Mouse (Mus musculus) gastrocnemius, adult 2 months (tissue): ENCODE measurements around the gene Gcsam. TPM values are rescaled to one million over a fixed set of nuclear protein-coding genes. Genes with fewer than 3 reads are reported as not detected.

ENCODE experiments used
- DNase-seq: peaks from one replicate; pipeline ENCODE4 v3.0.0; 2022
- H3K27ac ChIP-seq: fragments of 200-600 bp; 2 replicates; pipeline ENCODE4 v1.8.1; 2022; ENCODE audit warnings: mild to moderate bottlenecking
- H3K4me3 ChIP-seq: fragments of 200-600 bp; 2 replicates; pipeline ENCODE4 v1.8.1; 2022; ENCODE audit warnings: mild to moderate bottlenecking, moderate library complexity
- CTCF ChIP-seq: fragments of 200-600 bp; IDR thresholded peaks from 2 replicates; pipeline ENCODE4 v1.8.1; 2022; ENCODE audit warnings: antibody characterized with exemption, mild to moderate bottlenecking, moderate library complexity
- intact Hi-C: fragments of 180-260 bp; cut with DNase I; formaldehyde crosslinking; loops from one replicate; pipeline ENCODE4 v1.15.1; 2025
- long read RNA-seq, 2 experiments: library from polyadenylated mRNA; stranded (forward); transcript quantifications; one replicate each; pipeline ENCODE4 v2.0.0; 2021
- total RNA-seq, 2 experiments: library from RNA; stranded (reverse); gene quantifications; 2 replicates each; pipeline ENCODE4 v1.2.3; 2021

Gcsam gene
- total RNA-seq = not detected
- long read RNA-seq, experiment 1, partial matches to known transcripts = 0 of 1 reads
- long read RNA-seq, experiment 1, other reads (novel, unspliced or antisense) = 0 of 1 reads
- long read RNA-seq, experiment 2 = 0 reads

DNA sequence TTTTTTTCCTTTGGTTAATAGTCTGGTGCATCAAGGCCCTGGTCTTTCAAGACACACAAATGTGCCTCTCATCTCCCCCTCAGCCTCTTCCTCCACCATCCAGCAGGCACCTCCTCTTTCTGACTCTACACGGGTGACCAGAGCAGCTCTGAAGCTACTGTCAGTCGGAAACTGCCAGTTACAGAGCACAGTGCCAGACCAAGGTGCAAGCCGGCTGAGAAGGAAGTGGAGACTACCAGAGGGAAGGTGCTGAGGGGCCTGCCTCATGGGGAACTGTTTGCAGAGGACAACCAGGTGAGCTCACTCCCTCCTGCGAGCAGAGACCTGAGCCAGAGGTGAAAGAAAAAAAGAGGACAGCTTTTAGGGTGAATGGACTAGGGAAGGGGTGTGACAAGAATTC, at the start of gene Gcsam:
Gene Gcsam (plus strand): TSS at position 114 of the 400 bp plus-strand sequence.
- Histone ChIP-seq H3K4me3 (no peak within 1 kb of the TSS), H3K27ac (peak within 1 kb of the TSS; percentile 59; the same call in 1 of the 2 replicates)
- intact Hi-C loops = no loop called here
- no peak for DNase-seq
- no peak for TF ChIP-seq CTCF

DNA sequence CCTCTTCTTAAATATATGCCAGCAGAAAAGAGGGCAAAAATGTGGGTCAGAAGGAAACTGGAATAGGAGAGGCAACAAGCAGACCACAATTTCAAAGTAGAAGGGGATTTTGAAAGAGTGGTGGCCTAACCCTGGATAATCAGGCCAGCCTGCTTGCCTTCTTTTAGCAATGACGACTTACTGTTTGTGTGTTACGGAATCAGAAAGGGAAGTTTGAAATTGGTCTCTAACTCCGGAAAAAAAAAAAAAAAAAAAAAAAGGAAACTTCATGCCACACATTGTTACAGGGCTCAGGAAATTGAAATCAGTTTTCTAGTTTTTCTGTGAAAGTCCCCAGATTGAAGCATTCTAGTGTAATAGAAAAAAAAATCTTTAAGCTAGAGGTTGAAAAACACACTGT, 48.4 kb upstream of the Gcsam start:
- TF ChIP-seq CTCF = no peak
- Histone ChIP-seq H3K4me3 (no peak overlapping the region), H3K27ac (no peak overlapping the region)
- DNase-seq = no peak
- intact Hi-C loops = no loop called here

DNA sequence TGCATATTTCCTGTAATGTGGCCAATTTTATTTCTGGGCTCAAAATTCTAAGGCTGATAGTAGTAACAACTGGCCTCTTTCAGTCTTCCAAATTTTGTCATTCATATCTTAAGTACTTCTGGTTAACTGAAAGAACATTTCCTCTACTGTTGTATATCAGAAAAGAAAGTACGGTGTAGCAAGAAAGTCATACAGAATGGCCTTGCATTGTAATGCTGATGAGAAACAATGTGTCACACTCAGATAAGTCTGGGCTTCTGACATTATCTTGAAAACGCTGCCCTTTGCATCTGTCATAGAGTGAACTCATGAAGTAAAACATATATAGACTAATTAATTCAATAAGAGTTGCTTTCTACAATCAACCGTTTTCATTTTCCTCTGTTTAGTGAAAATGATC, 37.9 kb upstream of the Gcsam start:
- Histone ChIP-seq H3K27ac (no peak overlapping the region), H3K4me3 (no peak overlapping the region)
- no peak for DNase-seq
- TF ChIP-seq CTCF = no peak
- intact Hi-C loops = no loop called here

DNA sequence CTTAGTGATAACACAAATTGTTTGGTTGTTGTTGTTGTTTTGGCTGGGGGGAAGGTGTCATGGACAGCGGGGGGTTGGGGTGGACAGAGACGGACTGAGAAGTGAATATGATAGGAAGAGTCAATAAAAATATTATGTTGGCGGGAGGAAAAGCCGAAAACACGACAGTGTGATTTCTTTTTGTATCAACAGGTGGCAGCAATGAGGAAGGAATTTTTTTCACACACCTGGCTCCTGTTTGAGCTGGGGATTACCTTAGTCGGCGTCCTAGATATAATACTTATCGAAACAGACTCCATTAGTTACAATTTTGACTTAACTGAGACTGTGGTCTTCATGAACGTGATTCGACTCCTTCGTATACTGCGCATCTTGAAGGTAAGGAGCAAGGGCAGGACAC, 30.3 kb upstream of the Gcsam start:
- intact Hi-C loops = no loop called here
- H3K4me3 ChIP-seq = no peak overlapping the region
- TF ChIP-seq CTCF = no peak
- DNase-seq = no peak
- H3K27ac ChIP-seq = no peak overlapping the region

DNA sequence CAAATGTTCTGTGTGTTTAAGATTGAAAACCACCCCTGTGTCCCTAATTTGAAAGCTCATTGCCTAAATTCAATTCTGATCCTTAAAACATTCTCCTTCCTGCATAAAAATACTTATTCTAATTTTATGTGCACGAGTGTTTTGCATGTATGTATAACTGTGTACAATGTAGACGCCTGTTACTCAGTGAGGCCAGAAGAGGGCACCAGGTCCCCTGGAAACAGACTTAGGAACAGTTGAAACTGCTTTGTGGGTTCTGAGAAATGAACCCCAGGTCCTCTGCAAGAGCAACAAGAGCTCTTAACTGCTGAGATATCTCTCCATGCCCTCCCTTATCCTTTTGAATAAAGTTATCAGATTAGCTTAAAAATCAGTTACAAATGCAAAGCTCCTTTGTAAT, 27.7 kb upstream of the Gcsam start:
- intact Hi-C loops = no loop called here
- DNase-seq = peak; percentile 23
- no peak overlapping the region for H3K27ac ChIP-seq
- H3K4me3 ChIP-seq = no peak overlapping the region
- peak; percentile 59 for TF ChIP-seq CTCF

DNA sequence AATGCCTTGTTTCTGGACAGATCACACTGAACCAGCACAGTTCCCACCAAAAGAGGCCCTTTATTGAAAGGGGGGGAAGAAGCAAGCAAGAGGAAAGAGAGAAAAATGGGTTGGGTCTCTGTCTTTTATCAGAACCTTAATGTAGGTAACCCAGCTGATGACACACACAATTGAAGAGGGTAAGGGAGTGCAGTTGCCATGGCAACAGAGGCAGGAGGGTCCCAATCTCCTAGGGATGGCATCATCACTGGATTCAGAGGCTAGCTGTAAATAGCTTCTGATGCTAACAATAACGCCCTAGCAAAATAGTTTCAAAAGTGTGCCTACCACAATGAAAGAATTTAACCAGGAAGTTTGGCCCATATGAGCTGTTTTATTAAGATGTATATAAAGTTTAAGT, 16.5 kb upstream of the Gcsam start:
- DNase-seq = no peak
- Histone ChIP-seq H3K4me3 (no peak overlapping the region), H3K27ac (no peak overlapping the region)
- intact Hi-C loops = no loop called here
- TF ChIP-seq CTCF = no peak

DNA sequence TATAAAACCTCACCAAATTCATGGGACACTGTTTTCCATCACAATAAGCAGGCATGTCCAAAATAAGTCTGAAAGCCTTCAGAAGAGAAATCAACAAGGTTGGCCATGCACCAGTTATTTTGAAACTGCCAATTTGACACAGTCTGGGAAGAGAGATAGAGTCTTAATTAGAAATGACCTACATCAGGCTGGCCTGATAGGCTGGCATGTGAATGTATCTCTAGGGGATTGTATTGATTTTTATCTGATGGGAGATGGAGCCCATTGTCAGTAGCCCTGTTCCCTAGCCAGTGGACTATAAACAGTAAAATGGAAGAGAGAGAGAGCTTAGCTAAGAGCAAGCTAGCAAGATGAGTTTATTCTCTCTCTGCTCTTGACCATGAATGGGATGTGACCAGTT, 14.7 kb upstream of the Gcsam start:
- no peak for DNase-seq
- Histone ChIP-seq H3K4me3 (no peak overlapping the region), H3K27ac (no peak overlapping the region)
- TF ChIP-seq CTCF = no peak
- intact Hi-C loops = no loop called here

DNA sequence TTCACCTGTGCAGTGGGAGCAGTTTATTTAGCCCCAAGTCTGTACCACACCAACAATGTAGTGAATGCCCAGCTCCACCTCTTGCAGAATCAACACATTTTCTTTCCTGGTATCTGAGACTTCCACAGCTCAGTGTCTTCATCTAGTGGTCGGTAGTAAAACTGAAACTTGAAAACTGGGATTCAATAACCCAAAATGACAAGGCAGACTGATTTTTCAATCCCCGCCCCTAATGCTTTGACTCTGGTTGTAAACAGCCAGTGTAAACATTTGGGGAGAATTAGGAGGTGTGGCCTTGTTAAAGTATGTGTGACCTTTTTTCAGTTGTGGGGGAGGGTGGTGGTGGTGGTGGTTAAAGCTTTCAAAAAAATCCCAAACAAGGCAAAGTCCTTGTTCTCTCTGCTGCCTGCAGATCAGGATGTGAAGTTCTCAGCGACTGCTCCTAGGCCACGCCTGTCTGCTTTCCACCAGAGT, 1.7 kb upstream of the Gcsam start:
- intact Hi-C loops = no loop called here
- H3K27ac ChIP-seq = peak overlapping the region; percentile 59; the same call in 1 of the 2 replicates
- H3K4me3 ChIP-seq = no peak overlapping the region
- peak; percentile 67 for TF ChIP-seq CTCF
- DNase-seq = no peak

DNA sequence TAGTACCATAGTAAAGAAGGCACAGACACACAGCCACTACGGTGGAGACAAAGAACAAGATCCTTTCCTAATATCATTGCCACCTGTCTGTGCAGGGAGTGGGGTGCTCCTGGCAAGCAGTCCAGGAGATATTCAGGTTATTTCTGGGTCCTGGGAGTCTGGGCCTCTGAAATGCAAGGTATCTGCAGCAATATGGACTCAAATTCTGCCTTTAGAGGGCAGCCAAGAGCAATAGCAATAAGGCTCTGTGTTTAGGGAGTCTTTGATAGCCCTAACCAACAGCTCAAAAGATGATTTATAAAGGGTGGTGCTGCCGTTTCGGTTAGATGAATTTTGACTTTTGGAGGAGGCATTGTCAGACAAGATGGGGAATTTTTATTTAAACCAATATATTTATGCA, 880 bp upstream of the Gcsam start:
- intact Hi-C loops = no loop called here
- no peak for DNase-seq
- peak; percentile 61 for TF ChIP-seq CTCF
- peak overlapping the region; percentile 59; the same call in 1 of the 2 replicates for H3K27ac ChIP-seq
- no peak overlapping the region for H3K4me3 ChIP-seq

DNA sequence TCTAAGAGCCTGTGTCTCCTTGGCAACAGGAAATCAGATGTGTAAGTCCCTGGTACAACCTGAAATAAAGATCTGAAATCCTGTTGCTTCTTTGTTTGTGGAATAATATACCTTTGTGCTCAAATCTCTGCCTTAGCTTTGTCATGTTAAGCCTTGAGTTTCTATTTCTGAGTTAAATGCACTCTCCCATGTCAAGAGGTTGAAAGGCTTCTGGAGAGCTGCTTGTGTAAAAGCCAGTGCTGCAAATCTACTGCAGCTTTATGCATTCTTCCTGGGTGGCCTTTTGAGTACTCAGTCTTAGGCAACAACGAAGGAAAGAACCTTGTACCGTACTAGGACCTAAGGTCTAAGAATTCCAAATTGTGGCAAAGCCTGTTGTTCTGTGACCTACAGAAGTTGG, 3.1 kb downstream of the Gcsam start:
- H3K4me3 ChIP-seq = no peak overlapping the region
- intact Hi-C loops = no loop called here
- no peak for DNase-seq
- TF ChIP-seq CTCF = no peak
- no peak overlapping the region for H3K27ac ChIP-seq

DNA sequence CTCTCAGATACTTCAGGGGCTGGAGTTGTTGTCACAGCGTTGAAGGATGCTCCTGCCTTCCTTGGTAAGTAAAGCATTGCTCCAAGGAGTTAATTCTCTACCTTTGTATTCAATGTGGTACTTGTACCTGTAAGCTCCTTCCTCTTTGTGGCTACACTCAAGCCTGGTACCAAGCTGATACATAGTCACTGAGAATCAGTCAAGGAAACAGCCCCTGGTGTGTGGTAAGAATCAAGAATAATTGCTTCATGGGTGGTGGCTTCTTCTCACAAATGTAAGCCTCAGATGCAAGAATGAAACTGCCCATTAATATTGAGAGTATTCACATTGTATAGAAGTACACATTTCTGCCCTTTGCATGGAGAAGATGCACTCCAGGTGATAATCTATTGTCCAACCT, 5.8 kb downstream of the Gcsam start:
- no peak for DNase-seq
- intact Hi-C loops = no loop called here
- TF ChIP-seq CTCF = no peak
- Histone ChIP-seq H3K27ac (no peak overlapping the region), H3K4me3 (no peak overlapping the region)

DNA sequence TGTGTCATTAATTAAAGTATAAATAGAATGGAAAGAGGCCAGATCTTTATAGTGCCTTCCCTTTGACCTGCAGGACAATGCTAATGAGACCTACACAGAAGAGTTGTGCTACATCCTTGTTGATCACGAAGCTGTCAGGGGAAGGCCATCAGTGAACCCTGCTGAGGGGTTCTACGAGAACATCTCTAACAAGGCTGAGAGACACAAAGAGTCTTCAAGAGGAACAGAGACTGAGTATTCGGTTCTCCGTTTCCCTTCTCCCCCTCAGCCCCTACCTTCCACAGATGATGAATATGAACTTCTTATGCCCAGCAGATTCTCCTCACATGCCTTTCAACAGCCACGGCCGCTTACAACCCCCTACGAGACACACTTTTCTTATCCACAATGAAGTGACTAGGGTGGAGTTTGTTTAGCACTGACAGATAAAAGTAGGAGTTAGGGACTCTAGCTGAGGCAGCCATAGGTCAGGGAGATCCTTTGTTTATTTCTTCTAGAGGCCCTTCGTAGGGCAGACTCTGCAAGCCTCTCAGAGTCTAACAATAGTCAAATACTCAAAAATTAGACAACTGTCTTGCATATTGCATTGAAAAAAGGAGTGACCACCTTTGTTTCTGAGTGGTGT, 9.7 kb downstream of the Gcsam start:
- Histone ChIP-seq H3K27ac (no peak overlapping the region), H3K4me3 (no peak overlapping the region)
- no peak for TF ChIP-seq CTCF
- DNase-seq = no peak
- intact Hi-C loops = no loop called here

DNA sequence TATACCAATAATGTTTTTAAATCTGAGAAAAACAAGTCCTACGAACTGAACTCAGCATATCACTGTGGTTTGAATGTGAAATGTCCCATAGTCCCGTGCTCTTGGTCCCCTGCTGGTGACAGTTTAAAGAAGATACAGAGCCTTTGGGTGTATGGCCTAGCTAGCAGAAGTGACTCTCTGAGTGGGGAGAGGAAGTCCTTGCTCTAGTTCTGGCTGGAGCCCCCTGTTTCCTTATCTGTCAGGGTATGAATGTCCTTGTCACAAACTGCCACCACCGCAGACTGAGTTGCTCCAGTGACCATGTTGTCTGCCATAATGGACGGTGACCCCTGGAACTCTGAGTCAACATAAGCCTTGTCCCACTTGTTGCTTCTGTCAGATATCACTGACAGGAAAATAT, 13.1 kb downstream of the Gcsam start:
- no peak for TF ChIP-seq CTCF
- no peak overlapping the region for H3K27ac ChIP-seq
- intact Hi-C loops = no loop called here
- no peak for DNase-seq
- no peak overlapping the region for H3K4me3 ChIP-seq

DNA sequence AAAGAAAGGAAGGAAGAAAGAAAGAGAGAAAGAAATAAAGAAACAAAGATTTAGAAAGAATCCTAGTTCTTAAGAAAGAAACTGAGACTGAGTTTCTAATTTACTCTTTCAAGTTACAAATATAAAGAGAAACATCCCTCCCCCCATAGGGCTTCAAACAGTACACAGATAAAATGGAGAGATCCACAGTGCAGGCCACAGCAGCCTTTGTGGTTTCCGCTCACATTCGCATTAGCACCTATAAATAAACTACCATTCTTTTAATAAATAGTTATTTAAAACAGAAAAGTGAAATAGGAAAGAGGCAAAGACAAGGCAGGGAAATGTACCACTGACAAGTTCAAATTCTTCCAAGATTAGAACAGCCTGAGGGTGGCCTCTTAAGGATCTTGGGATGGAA, 14.6 kb downstream of the Gcsam start:
- TF ChIP-seq CTCF = no peak
- intact Hi-C loops = no loop called here
- no peak overlapping the region for H3K27ac ChIP-seq
- no peak overlapping the region for H3K4me3 ChIP-seq
- no peak for DNase-seq

DNA sequence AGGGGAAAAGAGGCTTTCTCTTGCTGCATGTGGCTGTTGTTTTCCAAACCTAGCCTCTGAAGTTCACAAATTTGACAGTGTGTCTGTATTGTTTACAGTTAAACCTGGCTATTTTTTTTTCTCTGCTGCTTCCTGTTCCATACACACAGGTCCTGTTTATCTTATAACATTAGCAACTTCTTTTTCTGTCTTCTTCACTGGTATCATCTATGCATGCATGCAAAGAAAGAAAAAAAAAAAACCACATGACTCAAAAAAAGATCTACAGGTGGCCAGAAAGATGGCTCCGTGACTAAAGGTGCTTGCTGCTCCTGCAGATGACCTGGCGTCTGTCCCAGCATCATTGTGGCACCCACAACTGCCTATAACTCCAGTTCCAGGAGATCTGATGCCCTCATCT, 15.2 kb downstream of the Gcsam start:
- no peak for TF ChIP-seq CTCF
- no peak for DNase-seq
- no peak overlapping the region for H3K4me3 ChIP-seq
- no peak overlapping the region for H3K27ac ChIP-seq
- intact Hi-C loops = no loop called here
